Mouse (Mus musculus): ENCODE measurements around the gene Zfp207. TPM values are rescaled to one million over a fixed set of nuclear protein-coding genes. Genes with fewer than 3 reads are reported as not detected.
A peak's percentile ranks its signal among the peaks of the same experiment; 100 is the strongest.

The Zfp207 gene
- polyA plus RNA-seq, 1 experiment: 357 TPM

- peaks cover 41% of the 10 kb centered on the region for H3K36me3 ChIP-seq (ENCODE audit: control insufficient read depth, insufficient read depth, low read length, poor library complexity, severe bottlenecking)
- TF ChIP-seq POLR2A (IDR thresholded peaks at IDR 0.05; ENCODE audit: insufficient read depth, low read length) (no peak), EP300 (IDR thresholded peaks at IDR 0.05; ENCODE audit: insufficient read depth, low read depth, low read length) (no peak), CTCF (IDR thresholded peaks at IDR 0.05; ENCODE audit: low read depth, low read length) (no peak)
- no peaks in the 10 kb centered on the region for H3K27me3 ChIP-seq (ENCODE audit: control insufficient read depth, insufficient read depth, low read length, poor library complexity, severe bottlenecking)
- H3K4me1 ChIP-seq (ENCODE audit: control insufficient read depth, insufficient read depth, low read length): peaks cover 2% of the 10 kb centered on the region
- H3K27ac ChIP-seq (ENCODE audit: insufficient read depth, low read length): peak overlapping the region; percentile 21
- peak overlapping the region; percentile 97 for H3K9ac ChIP-seq (ENCODE audit: low read depth, poor library complexity, severe bottlenecking)
- peak overlapping the region; percentile 95 for H3K4me3 ChIP-seq (ENCODE audit: low read depth, low read length)
- no peaks in the 10 kb centered on the region for H3K9me3 ChIP-seq (replicated peaks; ENCODE audit: control insufficient read depth, insufficient read depth, low read length, poor library complexity, severe bottlenecking)
Observed at GRCm38 (mm10) chr11:80383626-80384046, 557 bp downstream of the Zfp207 start.

GRCm38 (mm10) chr11:80384461-80384860 lies 1.4 kb downstream of the Zfp207 start:
- TF ChIP-seq CTCF (IDR thresholded peaks at IDR 0.05; ENCODE audit: low read depth, low read length) (no peak), POLR2A (IDR thresholded peaks at IDR 0.05; ENCODE audit: insufficient read depth, low read length) (no peak), EP300 (IDR thresholded peaks at IDR 0.05; ENCODE audit: insufficient read depth, low read depth, low read length) (no peak)
- H3K27ac ChIP-seq (ENCODE audit: insufficient read depth, low read length): no peak overlapping the region
- H3K9ac ChIP-seq (ENCODE audit: low read depth, poor library complexity, severe bottlenecking): peak overlapping the region; percentile 97
- peak overlapping the region; percentile 95 for H3K4me3 ChIP-seq (ENCODE audit: low read depth, low read length)
- H3K4me1 ChIP-seq (ENCODE audit: control insufficient read depth, insufficient read depth, low read length): peaks cover 2% of the 10 kb centered on the region
- H3K9me3 ChIP-seq (replicated peaks; ENCODE audit: control insufficient read depth, insufficient read depth, low read length, poor library complexity, severe bottlenecking): no peaks in the 10 kb centered on the region
- H3K36me3 ChIP-seq (ENCODE audit: control insufficient read depth, insufficient read depth, low read length, poor library complexity, severe bottlenecking): peaks cover 48% of the 10 kb centered on the region
- H3K27me3 ChIP-seq (ENCODE audit: control insufficient read depth, insufficient read depth, low read length, poor library complexity, severe bottlenecking): no peaks in the 10 kb centered on the region

GRCm38 (mm10) chr11:80385055-80385454 lies 2.0 kb downstream of the Zfp207 start:
- H3K4me3 ChIP-seq (ENCODE audit: low read depth, low read length): peak overlapping the region; percentile 95
- H3K9ac ChIP-seq (ENCODE audit: low read depth, poor library complexity, severe bottlenecking): peak overlapping the region; percentile 97
- no peaks in the 10 kb centered on the region for H3K9me3 ChIP-seq (replicated peaks; ENCODE audit: control insufficient read depth, insufficient read depth, low read length, poor library complexity, severe bottlenecking)
- no peaks in the 10 kb centered on the region for H3K27me3 ChIP-seq (ENCODE audit: control insufficient read depth, insufficient read depth, low read length, poor library complexity, severe bottlenecking)
- TF ChIP-seq EP300 (IDR thresholded peaks at IDR 0.05; ENCODE audit: insufficient read depth, low read depth, low read length): no peak
- H3K27ac ChIP-seq (ENCODE audit: insufficient read depth, low read length): no peak overlapping the region
- H3K4me1 ChIP-seq (ENCODE audit: control insufficient read depth, insufficient read depth, low read length): peaks cover 2% of the 10 kb centered on the region
- H3K36me3 ChIP-seq (ENCODE audit: control insufficient read depth, insufficient read depth, low read length, poor library complexity, severe bottlenecking): peaks cover 54% of the 10 kb centered on the region

GRCm38 (mm10) chr11:80386790-80387189 lies 3.7 kb downstream of the Zfp207 start:
- Histone ChIP-seq H3K9ac (ENCODE audit: low read depth, poor library complexity, severe bottlenecking) (peak overlapping the region; percentile 30; the same call in 1 of the 2 replicates), H3K4me1 (ENCODE audit: control insufficient read depth, insufficient read depth, low read length) (peaks cover 2% of the 10 kb centered on the region), H3K27ac (ENCODE audit: insufficient read depth, low read length) (no peak overlapping the region), H3K9me3 (replicated peaks; ENCODE audit: control insufficient read depth, insufficient read depth, low read length, poor library complexity, severe bottlenecking) (no peaks in the 10 kb centered on the region), H3K4me3 (ENCODE audit: low read depth, low read length) (no peak overlapping the region), H3K27me3 (ENCODE audit: control insufficient read depth, insufficient read depth, low read length, poor library complexity, severe bottlenecking) (no peaks in the 10 kb centered on the region), H3K36me3 (ENCODE audit: control insufficient read depth, insufficient read depth, low read length, poor library complexity, severe bottlenecking) (peaks cover 69% of the 10 kb centered on the region)
- no peak for TF ChIP-seq EP300 (IDR thresholded peaks at IDR 0.05; ENCODE audit: insufficient read depth, low read depth, low read length)
- no peak for TF ChIP-seq POLR2A (IDR thresholded peaks at IDR 0.05; ENCODE audit: insufficient read depth, low read length)

- no peaks in the 10 kb centered on the region for H3K9me3 ChIP-seq (replicated peaks; ENCODE audit: control insufficient read depth, insufficient read depth, low read length, poor library complexity, severe bottlenecking)
- no peaks in the 10 kb centered on the region for H3K27me3 ChIP-seq (ENCODE audit: control insufficient read depth, insufficient read depth, low read length, poor library complexity, severe bottlenecking)
- H3K36me3 ChIP-seq (ENCODE audit: control insufficient read depth, insufficient read depth, low read length, poor library complexity, severe bottlenecking): peaks cover 87% of the 10 kb centered on the region
- H3K9ac ChIP-seq (ENCODE audit: low read depth, poor library complexity, severe bottlenecking): no peak overlapping the region
- peaks cover 2% of the 10 kb centered on the region for H3K4me1 ChIP-seq (ENCODE audit: control insufficient read depth, insufficient read depth, low read length)
- no peak overlapping the region for H3K27ac ChIP-seq (ENCODE audit: insufficient read depth, low read length)
- H3K4me3 ChIP-seq (ENCODE audit: low read depth, low read length): no peak overlapping the region
- no peak for TF ChIP-seq CTCF (IDR thresholded peaks at IDR 0.05; ENCODE audit: low read depth, low read length)
- no peak for TF ChIP-seq POLR2A (IDR thresholded peaks at IDR 0.05; ENCODE audit: insufficient read depth, low read length)
- TF ChIP-seq EP300 (IDR thresholded peaks at IDR 0.05; ENCODE audit: insufficient read depth, low read depth, low read length): no peak
Observed at GRCm38 (mm10) chr11:80389885-80390284, 6.8 kb downstream of the Zfp207 start.

GRCm38 (mm10) chr11:80391407-80392120 lies 8.5 kb downstream of the Zfp207 start:
- Histone ChIP-seq H3K9me3 (replicated peaks; ENCODE audit: control insufficient read depth, insufficient read depth, low read length, poor library complexity, severe bottlenecking) (no peaks in the 10 kb centered on the region), H3K9ac (ENCODE audit: low read depth, poor library complexity, severe bottlenecking) (no peak overlapping the region), H3K36me3 (ENCODE audit: control insufficient read depth, insufficient read depth, low read length, poor library complexity, severe bottlenecking) (peaks cover 89% of the 10 kb centered on the region)

More at GRCm38 (mm10) chr11:80391407-80392120, 8.5 kb downstream of the Zfp207 start:
- no peak for TF ChIP-seq EP300 (IDR thresholded peaks at IDR 0.05; ENCODE audit: insufficient read depth, low read depth, low read length)
- no peak for TF ChIP-seq CTCF (IDR thresholded peaks at IDR 0.05; ENCODE audit: low read depth, low read length)
- no peak for TF ChIP-seq POLR2A (IDR thresholded peaks at IDR 0.05; ENCODE audit: insufficient read depth, low read length)
- Histone ChIP-seq H3K4me1 (ENCODE audit: control insufficient read depth, insufficient read depth, low read length) (peaks cover 2% of the 10 kb centered on the region), H3K27ac (ENCODE audit: insufficient read depth, low read length) (no peak overlapping the region), H3K4me3 (ENCODE audit: low read depth, low read length) (no peak overlapping the region), H3K27me3 (ENCODE audit: control insufficient read depth, insufficient read depth, low read length, poor library complexity, severe bottlenecking) (no peaks in the 10 kb centered on the region)
